Mouse (Mus musculus): Measurements from ENCODE around the gene Yjefn3.

- TF ChIP-seq CTCF (IDR thresholded peaks at IDR 0.05; ENCODE audit: insufficient read depth, low read depth, low read length), result no peak
- TF ChIP-seq POLR2A (IDR thresholded peaks at IDR 0.05; ENCODE audit: insufficient read depth, low read depth, low read length), result no peak
These were observed at the start of gene Yjefn3, which contains the start of the genes Tssk6 and Ndufa13 for GRCm38 (mm10) chr8:69902163-69903062.
